Mouse (Mus musculus) heart, postnatal 0 days (tissue): Measurements from ENCODE around the gene Cabp1.

ENCODE experiments used
- CTCF ChIP-seq: IDR thresholded peaks from 2 replicates; pipeline ENCODE4 v1.5.1; 2016; ENCODE audit warnings: antibody characterized with exemption, control low read depth, low read depth
- EP300 ChIP-seq: IDR thresholded peaks from 2 replicates; pipeline ENCODE4 v1.6.1; 2016; ENCODE audit warnings: antibody characterized with exemption, low read depth

- TF ChIP-seq CTCF (no peak), EP300 (no peak)
These were observed 13.7 kb upstream of the Cabp1 start for GRCm38 (mm10) chr5:115207892-115208291.
